Comparison of ENCODE assay signal across 14 mouse cellular contexts in genomic region chr2:52928401-52928800, GRCm38 (mm10).
DNase-seq lines count a peak whose midpoint lies in the region; ATAC-seq and TF ChIP-seq lines count a peak whose summit lies in the region.
"Had no signal": no experiment of that assay in that cellular context is flagged by ENCODE, and none has a peak within 500 bp of the region (broad histone marks: within the 10 kb centered on the region; RNA-seq: fewer than 3 reads in every experiment).

No protein-coding gene starts in this region.

- 0 out of 2 replicates have a peak overlapping the region, but pooled peaks have one; percentile 11 for H3K27ac ChIP-seq in heart, postnatal 0 days (ENCODE audit: low read depth)
- no peak overlapping the region for H3K27ac ChIP-seq in heart, embryonic 11.5 days (ENCODE audit: low read depth, low read length)
- peak overlapping the region; percentile 68 for H3K27ac ChIP-seq in forebrain, embryonic 12.5 days
- peak overlapping the region; percentile 64 for H3K27ac ChIP-seq in hindbrain, postnatal 0 days
- H3K27ac ChIP-seq in thymus, adult 2 months (ENCODE audit: control insufficient read depth, insufficient read depth, low read length): peak overlapping the region; percentile 89
- H3K27ac ChIP-seq in stomach, postnatal 0 days (replicated peaks): no peak overlapping the region
- H3K27ac ChIP-seq: embryonic facial prominence, embryonic 12.5 days; liver, embryonic 15.5 days had no signal

- H3K4me1 ChIP-seq in heart, postnatal 0 days (ENCODE audit: control insufficient read depth, insufficient read depth): peaks cover 11% of the 10 kb centered on the region
- peaks cover 10% of the 10 kb centered on the region; the same call in 1 of the 2 replicates for H3K4me1 ChIP-seq in heart, embryonic 11.5 days (ENCODE audit: control insufficient read depth, insufficient read depth, low read length)
- peaks cover 25% of the 10 kb centered on the region for H3K4me1 ChIP-seq in forebrain, embryonic 12.5 days
- H3K4me1 ChIP-seq in hindbrain, postnatal 0 days (ENCODE audit: insufficient read depth, low read length): peaks cover 22% of the 10 kb centered on the region
- H3K4me1 ChIP-seq in thymus, adult 2 months (replicated peaks; ENCODE audit: control insufficient read depth, insufficient read depth, low read length): peaks cover 21% of the 10 kb centered on the region
- 0 out of 2 replicates have a peak, but pooled peaks cover 2% of the 10 kb centered on the region for H3K4me1 ChIP-seq in stomach, postnatal 0 days (replicated peaks; ENCODE audit: control insufficient read depth, insufficient read depth)
- H3K4me1 ChIP-seq: liver, embryonic 15.5 days had no signal

- no peak for TF ChIP-seq POLR2A in thymus, adult 2 months (IDR thresholded peaks at IDR 0.05; ENCODE audit: control insufficient read depth, extremely low read depth, insufficient read depth, low read length, poor library complexity)

- no peak overlapping the region for H3K4me3 ChIP-seq in heart, postnatal 0 days (ENCODE audit: low read depth, low read length)
- H3K4me3 ChIP-seq in heart, embryonic 11.5 days (ENCODE audit: low read depth, low read length): no peak overlapping the region
- no peak overlapping the region for H3K4me3 ChIP-seq in forebrain, embryonic 12.5 days (replicated peaks)
- H3K4me3 ChIP-seq in hindbrain, postnatal 0 days (ENCODE audit: low read length): no peak overlapping the region
- H3K4me3 ChIP-seq in thymus, adult 2 months (ENCODE audit: control insufficient read depth, insufficient read depth, low read length): no peak overlapping the region
- no peak overlapping the region for H3K4me3 ChIP-seq in stomach, postnatal 0 days (ENCODE audit: low read depth, low read length)
- H3K4me3 ChIP-seq: embryonic facial prominence, embryonic 12.5 days; liver, embryonic 15.5 days had no signal

- H3K4me2 ChIP-seq in heart, postnatal 0 days (ENCODE audit: low read depth, low read length): no peak overlapping the region
- H3K4me2 ChIP-seq in heart, embryonic 11.5 days: no peak overlapping the region
- no peak overlapping the region for H3K4me2 ChIP-seq in forebrain, embryonic 12.5 days
- no peak overlapping the region for H3K4me2 ChIP-seq in hindbrain, postnatal 0 days (ENCODE audit: low read depth, low read length)
- no peak overlapping the region for H3K4me2 ChIP-seq in stomach, postnatal 0 days (replicated peaks; ENCODE audit: low read depth)
- H3K4me2 ChIP-seq: embryonic facial prominence, embryonic 12.5 days; liver, embryonic 15.5 days had no signal

- WGBS in heart, postnatal 0 days: 80% methylated on average over 3 of the region's 3 CpGs
- 60% methylated on average over 3 of the region's 3 CpGs for WGBS in heart, embryonic 11.5 days (ENCODE audit: insufficient replicate concordance)
- WGBS in forebrain, embryonic 12.5 days: 25% methylated on average over 3 of the region's 3 CpGs
- WGBS in hindbrain, postnatal 0 days: 39% methylated on average over 3 of the region's 3 CpGs
- WGBS in thymus, adult 2 months: 57% methylated on average over 3 of the region's 3 CpGs
- WGBS in stomach, postnatal 0 days: 65% methylated on average over 3 of the region's 3 CpGs

- no peak overlapping the region for H3K9ac ChIP-seq in heart, postnatal 0 days (replicated peaks; ENCODE audit: low read depth, low read length)
- no peak overlapping the region for H3K9ac ChIP-seq in heart, embryonic 11.5 days (ENCODE audit: low read depth, low read length)
- no peak overlapping the region for H3K9ac ChIP-seq in forebrain, embryonic 12.5 days
- H3K9ac ChIP-seq in hindbrain, postnatal 0 days (replicated peaks; ENCODE audit: low read length): no peak overlapping the region
- no peak overlapping the region for H3K9ac ChIP-seq in stomach, postnatal 0 days (ENCODE audit: low read length)
- H3K9ac ChIP-seq: embryonic facial prominence, embryonic 12.5 days; liver, embryonic 15.5 days had no signal

- DNase-seq in heart, postnatal 0 days (ENCODE audit: low spot score): no peak
- no peak for DNase-seq in hindbrain, postnatal 0 days (ENCODE audit: low spot score)
- peak; percentile 17 for DNase-seq in thymus, adult 2 months
- DNase-seq in stomach, postnatal 0 days (ENCODE audit: low spot score): no peak
- DNase-seq in kidney, adult 18-20 months: no peak
- DNase-seq in lung, postnatal 25 days (ENCODE audit: low spot score): no peak
- DNase-seq: adrenal gland, adult 8-10 months; cerebellum, postnatal 36 days; lung, postnatal 4 days; right cerebral cortex, postnatal 25 days had no signal

- TF ChIP-seq EP300 in heart, postnatal 0 days (IDR thresholded peaks at IDR 0.05; ENCODE audit: low read depth): no peak
- no peak for TF ChIP-seq EP300 in stomach, postnatal 0 days (optimal IDR thresholded peaks at IDR 0.05)

- H3K9me3 ChIP-seq in heart, postnatal 0 days (replicated peaks; ENCODE audit: control insufficient read depth, low read length): no peaks in the 10 kb centered on the region
- H3K9me3 ChIP-seq in heart, embryonic 11.5 days (replicated peaks; ENCODE audit: control insufficient read depth, low read length): no peaks in the 10 kb centered on the region
- H3K9me3 ChIP-seq in forebrain, embryonic 12.5 days: no peaks in the 10 kb centered on the region
- no peaks in the 10 kb centered on the region for H3K9me3 ChIP-seq in hindbrain, postnatal 0 days (ENCODE audit: low read length)
- H3K9me3 ChIP-seq in stomach, postnatal 0 days (ENCODE audit: control insufficient read depth, low read length): no peaks in the 10 kb centered on the region
- H3K9me3 ChIP-seq: embryonic facial prominence, embryonic 12.5 days; liver, embryonic 15.5 days had no signal

- no peak for ATAC-seq in heart, postnatal 0 days (ENCODE audit: insufficient read depth, low read depth)
- ATAC-seq in heart, embryonic 11.5 days (replicated peaks; ENCODE audit: insufficient number of reproducible peaks, low FRiP score, low TSS enrichment): no peak
- ATAC-seq in forebrain, embryonic 12.5 days (ENCODE audit: low FRiP score): peak; percentile 18; the same call in 1 of the 2 replicates
- ATAC-seq in hindbrain, postnatal 0 days: no peak
- no peak for ATAC-seq in stomach, postnatal 0 days (ENCODE audit: low FRiP score, low TSS enrichment)

- no peaks in the 10 kb centered on the region for H3K27me3 ChIP-seq in heart, postnatal 0 days (ENCODE audit: control insufficient read depth, insufficient read depth, low read length)
- no peaks in the 10 kb centered on the region for H3K27me3 ChIP-seq in heart, embryonic 11.5 days (ENCODE audit: control insufficient read depth, insufficient read depth, low read length)
- no peaks in the 10 kb centered on the region for H3K27me3 ChIP-seq in forebrain, embryonic 12.5 days
- H3K27me3 ChIP-seq in hindbrain, postnatal 0 days (ENCODE audit: insufficient read depth, low read length): no peaks in the 10 kb centered on the region
- H3K27me3 ChIP-seq in thymus, adult 2 months (ENCODE audit: control insufficient read depth, insufficient read depth, low read length): no peaks in the 10 kb centered on the region
- no peaks in the 10 kb centered on the region for H3K27me3 ChIP-seq in stomach, postnatal 0 days (ENCODE audit: control insufficient read depth, insufficient read depth, low read length)
- H3K27me3 ChIP-seq: embryonic facial prominence, embryonic 12.5 days; liver, embryonic 15.5 days had no signal

- H3K36me3 ChIP-seq in heart, postnatal 0 days (replicated peaks; ENCODE audit: control insufficient read depth, insufficient read depth, low read length): no peaks in the 10 kb centered on the region
- no peaks in the 10 kb centered on the region for H3K36me3 ChIP-seq in heart, embryonic 11.5 days (ENCODE audit: control insufficient read depth, insufficient read depth, low read length)
- H3K36me3 ChIP-seq in forebrain, embryonic 12.5 days (replicated peaks): no peaks in the 10 kb centered on the region
- no peaks in the 10 kb centered on the region for H3K36me3 ChIP-seq in hindbrain, postnatal 0 days (ENCODE audit: insufficient read depth, low read length)
- no peaks in the 10 kb centered on the region for H3K36me3 ChIP-seq in thymus, adult 2 months (ENCODE audit: control insufficient read depth, insufficient read depth, low read length)
- H3K36me3 ChIP-seq in stomach, postnatal 0 days (ENCODE audit: control insufficient read depth, insufficient read depth, low read length): no peaks in the 10 kb centered on the region
- H3K36me3 ChIP-seq: embryonic facial prominence, embryonic 12.5 days; liver, embryonic 15.5 days had no signal

- no peak for TF ChIP-seq CTCF in heart, postnatal 0 days (IDR thresholded peaks at IDR 0.05; ENCODE audit: low read depth)
- TF ChIP-seq CTCF in hindbrain, postnatal 0 days (IDR thresholded peaks at IDR 0.05; ENCODE audit: low read depth): no peak
- TF ChIP-seq CTCF in thymus, adult 2 months (IDR thresholded peaks at IDR 0.05; ENCODE audit: borderline replicate concordance, control insufficient read depth, extremely low read depth, insufficient read depth, low read length, poor library complexity): no peak
- TF ChIP-seq CTCF in stomach, postnatal 0 days (IDR thresholded peaks at IDR 0.05; ENCODE audit: low read depth): no peak

Comparison
In these comparisons a context has a peak if more than half of its experiments do, and no peak if none do; other contexts are left out.
1. H3K27ac ChIP-seq: peak in heart, postnatal 0 days (single experiment), forebrain, embryonic 12.5 days (single experiment), hindbrain, postnatal 0 days (single experiment) and thymus, adult 2 months (single experiment); none in heart, embryonic 11.5 days (single experiment) and stomach, postnatal 0 days (single experiment).